Mouse (Mus musculus) small intestine, adult 2 months (tissue): Measurements from ENCODE around the gene Mfrp.
A peak's percentile ranks its signal among the peaks of the same experiment; 100 is the strongest.

Experiments used
- CTCF ChIP-seq: fragments of 200-500 bp; IDR thresholded peaks from 2 replicates; pipeline ENCODE4 v1.5.1; 2012; ENCODE audit warnings: low read depth, mild to moderate bottlenecking, control low read depth, inconsistent platforms, low read length, moderate library complexity, mixed read lengths; ENCODE audit not compliant: insufficient replicate concordance, insufficient read length; ENCODE audit errors: extremely low read depth
- POLR2A ChIP-seq: fragments of 200-500 bp; IDR thresholded peaks from 2 replicates; pipeline ENCODE4 v1.6.1; 2012; ENCODE audit warnings: low read depth, mild to moderate bottlenecking, control low read depth, inconsistent platforms, low read length, moderate library complexity

GRCm38 (mm10) chr9:44125546-44126428 is 24.3 kb downstream of the Mfrp start:
- TF ChIP-seq CTCF (peak; percentile 83; the same call in 1 of the 2 replicates), POLR2A (no peak)
